Mouse (Mus musculus) embryonic stem cell, embryonic (primary cell): ENCODE results near the gene Mpg.

Experiments used
- CTCF ChIA-PET, 4 experiments: fragments of 300-600 bp in 2 of 4; fragments of 350-600 bp in 2 of 4; sonication (Branson Sonifier 250); formaldehyde crosslinking; loops; one replicate each; lab custom pipeline; 2022; ENCODE audit warnings: inconsistent platforms in 2 of 4; lab: Charles Lee
- POLR2A ChIA-PET, 4 experiments: fragments of 300-600 bp in 2 of 4; fragments of 350-600 bp in 2 of 4; sonication (Branson Sonifier 250); formaldehyde crosslinking; loops; one replicate each; lab custom pipeline; 2022; ENCODE audit warnings: antibody characterized with exemption in 4 of 4, inconsistent platforms in 1 of 4; lab: Charles Lee

The Mpg gene

GRCm38 (mm10) chr11:32234816-32235485, 8.6 kb downstream of the Mpg start:
- ChIA-PET CTCF (interaction anchor here in 3 of 4 experiments (0.5 to 1.6 kb wide), 9 partner anchors 11 to 86 kb away, joined by 3 to 4 read pairs (median 3); partner anchors contain the start of gene Hbq1b (in 1 of the 3)), POLR2A (interaction anchor here in 2 of 4 experiments (0.6 to 10.1 kb wide), 3 partner anchors 11 to 17 kb away, joined by 3 to 108 read pairs (median 5); partner anchors contain the start of gene Rhbdf1 (in 1 of the 2))

GRCm38 (mm10) chr11:32235646-32236045, 9.3 kb downstream of the Mpg start:
- ChIA-PET CTCF (interaction anchor here in 3 of 4 experiments (0.6 to 4.0 kb wide), 10 partner anchors 11 to 108 kb away, joined by 3 to 32 read pairs (median 4); partner anchors contain the start of gene Hbq1b (in 1 of the 3)), POLR2A (interaction anchor here in 2 of 4 experiments (0.7 to 10.1 kb wide), 4 partner anchors 11 to 16 kb away, joined by 3 to 108 read pairs (median 5); partner anchors contain the start of gene Rhbdf1 (in 1 of the 2))

GRCm38 (mm10) chr11:32236132-32236531, 9.8 kb downstream of the Mpg start:
- ChIA-PET CTCF (interaction anchor here (0.6 to 4.0 kb wide), 16 partner anchors 7 to 108 kb away, joined by 3 to 32 read pairs (median 6); partner anchors contain the start of gene Hbq1b (in 1 of the 4)), POLR2A (interaction anchor here in 2 of 4 experiments (0.7 to 10.1 kb wide), 5 partner anchors 10 to 31 kb away, joined by 3 to 108 read pairs (median 5); partner anchors contain the start of genes Rhbdf1 (in 1 of the 2) and Snrnp25 (in 1 of the 2))

GRCm38 (mm10) chr11:32236712-32237410, 10.6 kb downstream of the Mpg start:
- CTCF ChIA-PET = interaction anchor here (0.5 to 4.0 kb wide), 40 partner anchors 8 to 316 kb away, joined by 3 to 36 read pairs (median 4); partner anchors contain the start of genes Hbq1a (in 1 of the 4), Hbq1b (in 1 of the 4), Rhbdf1 (in 1 of the 4) and Snrnp25 (in 1 of the 4)
- POLR2A ChIA-PET = interaction anchor here in 3 of 4 experiments (0.7 to 10.1 kb wide), 10 partner anchors 8 to 32 kb away, joined by 3 to 108 read pairs (median 4); partner anchors contain the start of genes Mpg (in 2 of the 3), Nprl3 (in 1 of the 3), Rhbdf1 (in 1 of the 3) and Snrnp25 (in 1 of the 3)

GRCm38 (mm10) chr11:32237411-32237795, 11.1 kb downstream of the Mpg start:
- ChIA-PET CTCF (interaction anchor here (0.5 to 4.0 kb wide), 36 partner anchors 8 to 315 kb away, joined by 3 to 36 read pairs (median 4); partner anchors contain the start of genes Hbq1a (in 1 of the 4), Hbq1b (in 1 of the 4), Rhbdf1 (in 1 of the 4) and Snrnp25 (in 1 of the 4)), POLR2A (interaction anchor here in 3 of 4 experiments (0.7 to 10.1 kb wide), 9 partner anchors 9 to 32 kb away, joined by 3 to 108 read pairs (median 4); partner anchors contain the start of genes Mpg (in 2 of the 3), Nprl3 (in 1 of the 3), Rhbdf1 (in 1 of the 3) and Snrnp25 (in 1 of the 3))

GRCm38 (mm10) chr11:32238093-32238860, 12.0 kb downstream of the Mpg start:
- CTCF ChIA-PET = interaction anchor here (0.5 to 4.0 kb wide), 29 partner anchors 8 to 87 kb away, joined by 3 to 36 read pairs (median 4); partner anchors contain the start of genes Hbq1b (in 2 of the 4), Snrnp25 (in 2 of the 4) and Rhbdf1 (in 1 of the 4)
- POLR2A ChIA-PET = interaction anchor here in 3 of 4 experiments (0.6 to 10.1 kb wide), 11 partner anchors 8 to 368 kb away, joined by 3 to 108 read pairs (median 4); partner anchors contain the start of genes Mpg (in 1 of the 3), Nprl3 (in 1 of the 3) and Rhbdf1 (in 1 of the 3)

- CTCF ChIA-PET = interaction anchor here in 3 of 4 experiments (0.7 to 3.5 kb wide), 3 partner anchors 34 to 59 kb away, joined by 3 to 14 read pairs (median 4); no protein-coding TSS in a partner anchor
These were observed 15.1 kb downstream of the Mpg start for GRCm38 (mm10) chr11:32241391-32241790.

GRCm38 (mm10) chr11:32242209-32242608, 15.9 kb downstream of the Mpg start:
- CTCF ChIA-PET = interaction anchor here in 3 of 4 experiments (0.5 to 3.5 kb wide), 5 partner anchors 11 to 97 kb away, joined by 3 to 15 read pairs (median 5); no protein-coding TSS in a partner anchor
- POLR2A ChIA-PET = interaction anchor here in 2 of 4 experiments (0.7 to 1.3 kb wide), 4 partner anchors 12 to 273 kb away, joined by 3 to 4 read pairs (median 3); no protein-coding TSS in a partner anchor

More at GRCm38 (mm10) chr11:32241391-32241790, 15.1 kb downstream of the Mpg start:
- POLR2A ChIA-PET = interaction anchor here in 2 of 4 experiments (1.1 to 1.9 kb wide), 4 partner anchors 12 to 27 kb away, joined by 3 to 4 read pairs (median 4); no protein-coding TSS in a partner anchor

GRCm38 (mm10) chr11:32243205-32243955, 17.1 kb downstream of the Mpg start:
- POLR2A ChIA-PET = interaction anchor here in 3 of 4 experiments (0.7 to 1.7 kb wide), 13 partner anchors 10 to 80 kb away, joined by 3 to 6 read pairs (median 3); partner anchors contain the start of genes Snrnp25 (in 2 of the 3), Mpg (in 1 of the 3) and Nprl3 (in 1 of the 3)
- CTCF ChIA-PET = interaction anchor here in 2 of 4 experiments (0.7 to 3.5 kb wide), 6 partner anchors 11 to 81 kb away, joined by 3 to 14 read pairs (median 4); no protein-coding TSS in a partner anchor

- POLR2A ChIA-PET = interaction anchor here in 3 of 4 experiments (0.6 to 1.7 kb wide), 15 partner anchors 10 to 170 kb away, joined by 3 to 6 read pairs (median 3); partner anchors contain the start of genes Snrnp25 (in 2 of the 3), Il9r (in 1 of the 3) and Nprl3 (in 1 of the 3)
- CTCF ChIA-PET = interaction anchor here in 2 of 4 experiments (0.9 to 1.6 kb wide), 4 partner anchors 11 to 80 kb away, joined by 3 to 7 read pairs (median 4); no protein-coding TSS in a partner anchor
These were observed 17.8 kb downstream of the Mpg start for GRCm38 (mm10) chr11:32244064-32244463.

GRCm38 (mm10) chr11:32244617-32245016, 18.3 kb downstream of the Mpg start:
- POLR2A ChIA-PET = interaction anchor here in 3 of 4 experiments (0.6 to 1.7 kb wide), 8 partner anchors 12 to 171 kb away, joined by 3 to 6 read pairs (median 4); partner anchors contain the start of genes Il9r (in 1 of the 3) and Snrnp25 (in 1 of the 3)
- CTCF ChIA-PET = interaction anchor here in 2 of 4 experiments (0.9 to 1.6 kb wide), 4 partner anchors 8 to 76 kb away, joined by 3 to 7 read pairs (median 4); no protein-coding TSS in a partner anchor

GRCm38 (mm10) chr11:32245614-32246013, 19.3 kb downstream of the Mpg start:
- CTCF ChIA-PET = interaction anchor here in 1 of 4 experiments (0.9 to 2.8 kb wide), 2 partner anchors 9 to 84 kb away, joined by 3 to 8 read pairs; no protein-coding TSS in a partner anchor
- POLR2A ChIA-PET = interaction anchor here in 3 of 4 experiments (0.6 to 1.1 kb wide), 3 partner anchors 12 to 63 kb away, joined by 3 read pairs; no protein-coding TSS in a partner anchor

GRCm38 (mm10) chr11:32247068-32247467, 20.8 kb downstream of the Mpg start:
- CTCF ChIA-PET = interaction anchor here in 3 of 4 experiments (0.5 to 2.8 kb wide), 7 partner anchors 9 to 448 kb away, joined by 3 to 8 read pairs (median 6); no protein-coding TSS in a partner anchor
- POLR2A ChIA-PET = interaction anchor here in 3 of 4 experiments (0.8 to 2.0 kb wide), 5 partner anchors 11 to 42 kb away, joined by 3 to 4 read pairs (median 3); partner anchors contain the start of gene Snrnp25 (in 1 of the 3)

GRCm38 (mm10) chr11:32248350-32248749, 22.0 kb downstream of the Mpg start:
- CTCF ChIA-PET = interaction anchor here in 3 of 4 experiments (0.6 to 2.2 kb wide), 3 partner anchors 11 to 142 kb away, joined by 3 to 8 read pairs (median 6); no protein-coding TSS in a partner anchor
- POLR2A ChIA-PET = interaction anchor here in 1 of 4 experiments (1.3 to 2.0 kb wide), 2 partner anchors 20 to 26 kb away, joined by 4 to 5 read pairs; partner anchors contain the start of gene Rhbdf1
